Mouse (Mus musculus): Measurements from ENCODE around the gene Sigmar1. TPM values are rescaled to one million over a fixed set of nuclear protein-coding genes. Genes with fewer than 3 reads are reported as not detected.
"Not testable (repeated sequence)": the region's sequence is repeated elsewhere in the genome, so short reads cannot be mapped to it uniquely, and the experiment has no call there.

Gene Sigmar1
- polyA plus RNA-seq, 1 experiment from 2014 or later = 90.6 TPM

GRCm38 (mm10) chr4:41702226-41702625, 53.7 kb downstream of the Sigmar1 start:
- H3K9ac ChIP-seq (replicated peaks; ENCODE audit: low read depth, low read length); H3K27ac ChIP-seq (ENCODE audit: low read length); H3K4me3 ChIP-seq (ENCODE audit: low read depth, low read length); ATAC-seq (ENCODE audit: insufficient number of reproducible peaks, insufficient read depth, low FRiP score, low read depth); H3K4me2 ChIP-seq (replicated peaks; ENCODE audit: low read depth, low read length); H3K4me1 ChIP-seq (ENCODE audit: control insufficient read depth, insufficient read depth, low read length); H3K36me3 ChIP-seq (ENCODE audit: control insufficient read depth, insufficient read depth, low read length); H3K27me3 ChIP-seq (ENCODE audit: control insufficient read depth, insufficient read depth, low read length); H3K9me3 ChIP-seq (ENCODE audit: control insufficient read depth, low read depth, low read length): not testable (repeated sequence)
- 64% methylated on average over 2 of the region's 2 CpGs for WGBS

- not testable (repeated sequence) for H3K9me3 ChIP-seq (ENCODE audit: control insufficient read depth, low read depth, low read length); H3K4me1 ChIP-seq (ENCODE audit: control insufficient read depth, insufficient read depth, low read length); ATAC-seq (ENCODE audit: insufficient number of reproducible peaks, insufficient read depth, low FRiP score, low read depth); H3K4me2 ChIP-seq (replicated peaks; ENCODE audit: low read depth, low read length); H3K27ac ChIP-seq (ENCODE audit: low read length); H3K27me3 ChIP-seq (ENCODE audit: control insufficient read depth, insufficient read depth, low read length); H3K4me3 ChIP-seq (ENCODE audit: low read depth, low read length); H3K9ac ChIP-seq (replicated peaks; ENCODE audit: low read depth, low read length); H3K36me3 ChIP-seq (ENCODE audit: control insufficient read depth, insufficient read depth, low read length)
- WGBS = 75% methylated on average over 1 of the region's 8 CpGs
Measured at GRCm38 (mm10) chr4:41700224-41700623, 55.7 kb downstream of the Sigmar1 start.

- ATAC-seq (ENCODE audit: insufficient number of reproducible peaks, insufficient read depth, low FRiP score, low read depth); H3K36me3 ChIP-seq (ENCODE audit: control insufficient read depth, insufficient read depth, low read length); H3K9ac ChIP-seq (replicated peaks; ENCODE audit: low read depth, low read length); H3K4me3 ChIP-seq (ENCODE audit: low read depth, low read length); H3K4me2 ChIP-seq (replicated peaks; ENCODE audit: low read depth, low read length); H3K27ac ChIP-seq (ENCODE audit: low read length); H3K27me3 ChIP-seq (ENCODE audit: control insufficient read depth, insufficient read depth, low read length); H3K9me3 ChIP-seq (ENCODE audit: control insufficient read depth, low read depth, low read length); H3K4me1 ChIP-seq (ENCODE audit: control insufficient read depth, insufficient read depth, low read length): not testable (repeated sequence)
- WGBS = 69% methylated on average over 10 of the region's 10 CpGs
Measured at GRCm38 (mm10) chr4:41699783-41700182, 56.2 kb downstream of the Sigmar1 start, which contains the start of gene Il11ra1. Il11ra1 (plus strand) TSS chr4:41699989.

- not testable (repeated sequence) for H3K4me1 ChIP-seq (ENCODE audit: control insufficient read depth, insufficient read depth, low read length)
Measured at GRCm38 (mm10) chr4:41698421-41699016, 57.4 kb downstream of the Sigmar1 start.

GRCm38 (mm10) chr4:41696930-41697841, 58.8 kb downstream of the Sigmar1 start, which contains the start of gene Cntfr:
Cntfr (minus strand) TSS chr4:41697089.
- H3K9me3 ChIP-seq (ENCODE audit: control insufficient read depth, low read depth, low read length); ATAC-seq (ENCODE audit: insufficient number of reproducible peaks, insufficient read depth, low FRiP score, low read depth); H3K4me3 ChIP-seq (ENCODE audit: low read depth, low read length); H3K27ac ChIP-seq (ENCODE audit: low read length); H3K4me2 ChIP-seq (replicated peaks; ENCODE audit: low read depth, low read length); H3K27me3 ChIP-seq (ENCODE audit: control insufficient read depth, insufficient read depth, low read length); H3K9ac ChIP-seq (replicated peaks; ENCODE audit: low read depth, low read length); H3K36me3 ChIP-seq (ENCODE audit: control insufficient read depth, insufficient read depth, low read length); H3K4me1 ChIP-seq (ENCODE audit: control insufficient read depth, insufficient read depth, low read length): not testable (repeated sequence)
- WGBS = 16% methylated on average over 32 of the region's 40 CpGs

More at GRCm38 (mm10) chr4:41698421-41699016, 57.4 kb downstream of the Sigmar1 start:
- H3K9me3 ChIP-seq (ENCODE audit: control insufficient read depth, low read depth, low read length); H3K36me3 ChIP-seq (ENCODE audit: control insufficient read depth, insufficient read depth, low read length); H3K9ac ChIP-seq (replicated peaks; ENCODE audit: low read depth, low read length); H3K4me2 ChIP-seq (replicated peaks; ENCODE audit: low read depth, low read length); H3K4me3 ChIP-seq (ENCODE audit: low read depth, low read length); ATAC-seq (ENCODE audit: insufficient number of reproducible peaks, insufficient read depth, low FRiP score, low read depth); H3K27me3 ChIP-seq (ENCODE audit: control insufficient read depth, insufficient read depth, low read length); H3K27ac ChIP-seq (ENCODE audit: low read length): not testable (repeated sequence)
- whole genome bisulfite sequencing = 8% methylated on average over 17 of the region's 32 CpGs

- not testable (repeated sequence) for H3K4me2 ChIP-seq (replicated peaks; ENCODE audit: low read depth, low read length); ATAC-seq (ENCODE audit: insufficient number of reproducible peaks, insufficient read depth, low FRiP score, low read depth); H3K27me3 ChIP-seq (ENCODE audit: control insufficient read depth, insufficient read depth, low read length); H3K36me3 ChIP-seq (ENCODE audit: control insufficient read depth, insufficient read depth, low read length); H3K4me3 ChIP-seq (ENCODE audit: low read depth, low read length); H3K4me1 ChIP-seq (ENCODE audit: control insufficient read depth, insufficient read depth, low read length); H3K9me3 ChIP-seq (ENCODE audit: control insufficient read depth, low read depth, low read length); H3K27ac ChIP-seq (ENCODE audit: low read length); H3K9ac ChIP-seq (replicated peaks; ENCODE audit: low read depth, low read length)
- WGBS = 20% methylated on average over 13 of the region's 15 CpGs
Measured at GRCm38 (mm10) chr4:41696452-41696851, 59.5 kb downstream of the Sigmar1 start.

- not testable (repeated sequence) for H3K27me3 ChIP-seq (ENCODE audit: control insufficient read depth, insufficient read depth, low read length); H3K9ac ChIP-seq (replicated peaks; ENCODE audit: low read depth, low read length); ATAC-seq (ENCODE audit: insufficient number of reproducible peaks, insufficient read depth, low FRiP score, low read depth); H3K27ac ChIP-seq (ENCODE audit: low read length); H3K4me3 ChIP-seq (ENCODE audit: low read depth, low read length); H3K36me3 ChIP-seq (ENCODE audit: control insufficient read depth, insufficient read depth, low read length); H3K4me1 ChIP-seq (ENCODE audit: control insufficient read depth, insufficient read depth, low read length); H3K4me2 ChIP-seq (replicated peaks; ENCODE audit: low read depth, low read length); H3K9me3 ChIP-seq (ENCODE audit: control insufficient read depth, low read depth, low read length)
- WGBS = 4% methylated on average over 17 of the region's 38 CpGs
Measured at GRCm38 (mm10) chr4:41695800-41696199, 60.2 kb downstream of the Sigmar1 start.

- 20% methylated on average over 4 of the region's 4 CpGs for WGBS
- not testable (repeated sequence) for H3K36me3 ChIP-seq (ENCODE audit: control insufficient read depth, insufficient read depth, low read length)
Measured at GRCm38 (mm10) chr4:41693511-41693910, 62.4 kb downstream of the Sigmar1 start.

More at GRCm38 (mm10) chr4:41693511-41693910, 62.4 kb downstream of the Sigmar1 start:
- not testable (repeated sequence) for H3K4me3 ChIP-seq (ENCODE audit: low read depth, low read length); ATAC-seq (ENCODE audit: insufficient number of reproducible peaks, insufficient read depth, low FRiP score, low read depth); H3K9ac ChIP-seq (replicated peaks; ENCODE audit: low read depth, low read length); H3K27ac ChIP-seq (ENCODE audit: low read length); H3K4me2 ChIP-seq (replicated peaks; ENCODE audit: low read depth, low read length); H3K9me3 ChIP-seq (ENCODE audit: control insufficient read depth, low read depth, low read length); H3K27me3 ChIP-seq (ENCODE audit: control insufficient read depth, insufficient read depth, low read length); H3K4me1 ChIP-seq (ENCODE audit: control insufficient read depth, insufficient read depth, low read length)
